Mouse (Mus musculus) E14TG2a.4 (cell line): ENCODE measurements around the gene Zfhx3.

ENCODE experiments used
- H3K27me3 ChIP-seq: 2 replicates; pipeline ENCODE4 v1.6.1; 2014; ENCODE audit warnings: low read length, control low read depth; ENCODE audit not compliant: insufficient read depth
- H3K36me3 ChIP-seq: 2 replicates; pipeline ENCODE4 v1.6.1; 2014; ENCODE audit warnings: low read length, control low read depth; ENCODE audit not compliant: insufficient read depth
- H3K4me1 ChIP-seq: replicated peaks from 2 replicates; pipeline ENCODE4 v1.6.1; 2014; ENCODE audit warnings: low read depth, low read length, control low read depth
- H3K4me3 ChIP-seq: replicated peaks from 2 replicates; pipeline ENCODE4 v1.5.1; 2014; ENCODE audit warnings: mild to moderate bottlenecking, low read length
- H3K9me3 ChIP-seq: 2 replicates; pipeline ENCODE4 v1.6.1; 2014; ENCODE audit warnings: low read length, control low read depth
- CTCF ChIP-seq: conservative IDR thresholded peaks from 2 replicates; pipeline ENCODE4 v1.5.1; 2014; ENCODE audit warnings: low read length
- NANOG ChIP-seq: IDR thresholded peaks from 2 replicates; pipeline ENCODE4 v1.6.1; 2014; ENCODE audit warnings: borderline replicate concordance, low read length, mixed read lengths
- POU5F1 ChIP-seq: IDR thresholded peaks from 2 replicates; pipeline ENCODE4 v1.6.1; 2014; ENCODE audit warnings: low read length, borderline replicate concordance

Gene Zfhx3

DNA sequence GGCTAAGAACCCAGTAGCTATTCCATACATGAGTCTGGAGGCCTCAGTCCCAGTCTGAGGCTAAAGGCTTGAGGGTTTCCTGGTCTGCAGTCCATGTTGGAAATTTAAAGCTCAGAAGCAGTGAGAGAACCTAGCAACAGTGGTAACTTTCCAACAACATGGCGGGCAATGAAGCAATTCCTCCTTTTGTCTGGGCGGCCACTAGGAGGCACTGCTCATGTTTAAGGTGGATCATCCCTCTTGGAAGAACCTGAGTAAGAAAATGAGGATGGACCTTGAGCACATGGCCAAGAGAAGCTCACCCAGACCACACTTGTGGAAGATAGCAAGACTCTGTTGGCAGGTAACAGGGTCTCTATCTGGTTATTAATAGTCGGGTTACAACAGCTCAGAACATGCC lies 527.8 kb downstream of the Zfhx3 start:
- no peak overlapping the region for H3K4me3 ChIP-seq
- no peak for TF ChIP-seq POU5F1
- peak; percentile 45 for TF ChIP-seq CTCF
- no peak for TF ChIP-seq NANOG
- H3K9me3 ChIP-seq, result peaks cover 6% of the 10 kb centered on the region
- no peaks in the 10 kb centered on the region for H3K36me3 ChIP-seq
- no peaks in the 10 kb centered on the region for H3K4me1 ChIP-seq
- no peaks in the 10 kb centered on the region; the same call in 1 of the 2 replicates for H3K27me3 ChIP-seq

DNA sequence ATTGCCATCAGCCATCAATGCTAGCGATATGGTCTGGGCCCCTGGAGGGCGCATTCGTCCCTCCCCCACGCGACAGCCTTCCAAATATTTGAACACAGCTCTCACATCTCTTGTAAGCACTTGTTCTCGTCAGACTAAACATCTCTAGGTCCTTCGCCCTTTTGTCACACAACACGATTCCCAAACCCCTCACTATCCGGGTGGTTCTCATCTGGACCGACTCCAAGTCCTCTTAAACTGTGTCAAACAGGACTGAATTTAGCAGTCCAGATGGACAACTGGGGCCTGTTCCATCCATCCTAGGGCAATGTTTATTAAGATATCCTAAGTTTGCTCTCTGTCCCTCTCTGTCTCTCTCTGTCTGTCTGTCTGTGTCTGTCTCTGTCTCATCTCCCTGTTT lies 532.1 kb downstream of the Zfhx3 start:
- H3K9me3 ChIP-seq, result no peaks in the 10 kb centered on the region
- no peaks in the 10 kb centered on the region; the same call in 1 of the 2 replicates for H3K27me3 ChIP-seq
- no peaks in the 10 kb centered on the region for H3K4me1 ChIP-seq
- TF ChIP-seq CTCF (no peak), POU5F1 (no peak), NANOG (no peak)
- H3K36me3 ChIP-seq, result no peaks in the 10 kb centered on the region
- H3K4me3 ChIP-seq, result no peak overlapping the region

DNA sequence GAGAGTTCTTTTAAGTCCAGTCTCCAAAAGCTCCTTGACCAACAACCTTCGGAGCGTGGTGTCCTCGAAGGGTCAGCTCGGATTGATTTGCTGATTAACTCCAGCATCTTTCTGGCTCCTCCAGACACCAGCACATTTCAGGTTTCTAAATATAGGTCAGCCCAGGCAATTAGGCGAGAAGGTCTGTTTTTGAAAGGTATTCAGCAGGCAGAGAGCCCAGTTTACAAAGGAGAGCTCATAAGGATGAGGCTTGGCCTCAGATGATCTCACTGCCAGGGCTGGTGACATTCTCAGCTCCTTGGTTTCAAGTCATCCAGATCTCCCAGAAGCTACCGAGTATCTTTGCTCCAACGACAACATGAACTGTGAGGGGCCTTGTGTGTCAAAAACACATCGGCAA lies 535.7 kb downstream of the Zfhx3 start:
- no peaks in the 10 kb centered on the region for H3K36me3 ChIP-seq
- no peak for TF ChIP-seq POU5F1
- no peak for TF ChIP-seq NANOG
- no peak for TF ChIP-seq CTCF
- H3K9me3 ChIP-seq, result no peaks in the 10 kb centered on the region
- no peaks in the 10 kb centered on the region for H3K4me1 ChIP-seq
- H3K4me3 ChIP-seq, result no peak overlapping the region
- H3K27me3 ChIP-seq, result peaks cover 7% of the 10 kb centered on the region; the same call in 1 of the 2 replicates

DNA sequence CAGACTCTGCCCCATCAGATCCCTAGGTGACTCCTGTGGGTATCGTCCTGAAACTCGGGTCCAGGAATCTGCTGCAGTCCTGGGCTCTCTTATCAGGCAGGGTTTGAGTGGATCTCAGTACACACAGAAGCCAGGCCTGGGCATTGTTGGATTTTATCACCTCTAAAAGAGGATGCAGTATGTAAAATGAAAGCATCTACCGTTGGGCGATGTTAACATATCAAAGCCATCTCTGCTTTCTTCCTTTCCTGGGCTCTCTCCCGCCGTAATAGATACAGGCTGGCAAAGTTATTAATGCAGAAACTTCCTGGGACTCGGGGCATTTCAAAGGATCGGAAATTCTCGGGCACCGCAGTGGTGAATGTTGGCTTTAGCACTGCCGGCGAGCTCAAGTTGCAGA lies 537.7 kb downstream of the Zfhx3 start:
- TF ChIP-seq POU5F1 (no peak), CTCF (no peak), NANOG (no peak)
- H3K4me1 ChIP-seq, result no peaks in the 10 kb centered on the region
- no peak overlapping the region for H3K4me3 ChIP-seq
- H3K36me3 ChIP-seq, result no peaks in the 10 kb centered on the region
- peaks cover 7% of the 10 kb centered on the region; the same call in 1 of the 2 replicates for H3K27me3 ChIP-seq
- H3K9me3 ChIP-seq, result 0 out of 2 replicates have a peak, but pooled peaks cover 7% of the 10 kb centered on the region

DNA sequence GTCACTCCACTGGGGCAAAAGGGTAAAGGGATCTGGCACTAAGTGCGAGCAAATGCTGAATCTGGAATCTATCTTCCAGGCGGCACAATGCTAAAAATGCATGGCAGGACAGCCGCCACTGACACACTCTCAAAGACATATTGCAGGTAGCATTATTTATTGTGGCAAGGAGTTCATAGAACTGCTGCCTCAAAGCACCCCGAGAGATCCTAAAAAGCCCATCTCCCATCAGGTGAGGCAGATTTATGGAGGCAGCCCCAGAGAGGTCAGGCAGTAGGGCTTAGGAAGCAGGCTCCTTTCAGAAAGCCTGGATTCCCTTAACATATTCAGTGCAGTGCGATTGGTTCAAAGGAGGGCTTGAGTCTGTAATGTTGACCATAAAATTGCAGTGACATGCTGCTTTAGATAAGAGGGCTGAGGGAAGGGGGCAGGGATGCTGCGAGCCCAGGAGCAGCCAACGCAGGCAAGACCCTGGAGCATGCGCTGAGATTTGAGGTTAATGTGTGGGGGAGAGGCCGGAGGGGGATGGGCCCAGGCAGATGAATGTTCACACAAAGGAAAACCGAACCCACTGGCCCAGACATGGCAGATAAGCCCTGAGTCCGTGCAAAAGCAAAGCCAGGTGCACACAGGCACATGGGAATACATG lies 538.8 kb downstream of the Zfhx3 start:
- TF ChIP-seq CTCF (no peak), POU5F1 (no peak)
- peaks cover 7% of the 10 kb centered on the region; the same call in 1 of the 2 replicates for H3K27me3 ChIP-seq
- no peak overlapping the region for H3K4me3 ChIP-seq
- H3K36me3 ChIP-seq, result no peaks in the 10 kb centered on the region
- no peaks in the 10 kb centered on the region for H3K4me1 ChIP-seq
- 0 out of 2 replicates have a peak, but pooled peaks cover 7% of the 10 kb centered on the region for H3K9me3 ChIP-seq

DNA sequence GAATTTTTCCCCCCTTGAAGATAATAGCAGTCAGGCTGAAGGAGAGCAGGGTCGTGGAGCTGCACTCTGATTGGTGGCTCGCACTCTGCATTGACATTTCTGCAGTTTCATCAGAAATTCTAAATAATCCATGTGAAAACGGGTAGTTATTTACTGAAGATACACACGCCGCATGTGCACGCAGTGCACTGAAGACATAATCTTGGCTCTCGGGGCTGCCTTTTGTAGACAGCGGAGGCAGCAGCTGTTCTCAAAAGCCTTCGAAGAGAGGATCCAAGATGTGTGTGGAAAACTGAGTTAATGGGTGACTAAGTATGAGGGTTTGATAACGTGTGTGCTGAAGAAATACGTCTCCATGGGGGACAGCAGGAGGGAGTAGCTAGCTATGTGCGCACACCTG lies 553.7 kb downstream of the Zfhx3 start:
- H3K4me3 ChIP-seq, result no peak overlapping the region
- TF ChIP-seq CTCF, result no peak
- no peak for TF ChIP-seq NANOG
- TF ChIP-seq POU5F1, result no peak
- no peaks in the 10 kb centered on the region for H3K9me3 ChIP-seq
- no peaks in the 10 kb centered on the region for H3K27me3 ChIP-seq
- no peaks in the 10 kb centered on the region for H3K36me3 ChIP-seq
- H3K4me1 ChIP-seq, result no peaks in the 10 kb centered on the region

DNA sequence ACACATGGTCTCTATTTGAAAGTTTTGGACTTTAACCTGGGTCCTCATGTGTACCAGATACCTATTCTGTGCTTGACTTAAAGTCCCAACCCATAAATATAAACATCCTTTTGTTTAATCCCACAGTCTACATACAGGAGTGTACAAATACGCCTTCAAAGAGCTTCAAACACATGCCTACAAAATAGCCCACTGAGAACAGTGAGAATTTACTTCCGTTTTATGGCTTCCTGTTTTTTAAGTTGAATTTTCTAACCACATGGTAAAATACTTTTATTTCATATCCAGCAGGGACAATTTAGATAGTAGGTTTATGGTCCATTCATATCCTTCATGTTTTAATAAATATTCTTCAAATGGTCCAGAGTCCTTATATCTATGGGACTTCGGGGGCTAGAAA lies 564.3 kb downstream of the Zfhx3 start:
- Histone ChIP-seq H3K9me3 (no peaks in the 10 kb centered on the region), H3K4me3 (no peak overlapping the region), H3K4me1 (peaks cover 5% of the 10 kb centered on the region; the same call in 1 of the 2 replicates), H3K36me3 (no peaks in the 10 kb centered on the region), H3K27me3 (no peaks in the 10 kb centered on the region)
- TF ChIP-seq POU5F1 (no peak), NANOG (no peak), CTCF (no peak)

DNA sequence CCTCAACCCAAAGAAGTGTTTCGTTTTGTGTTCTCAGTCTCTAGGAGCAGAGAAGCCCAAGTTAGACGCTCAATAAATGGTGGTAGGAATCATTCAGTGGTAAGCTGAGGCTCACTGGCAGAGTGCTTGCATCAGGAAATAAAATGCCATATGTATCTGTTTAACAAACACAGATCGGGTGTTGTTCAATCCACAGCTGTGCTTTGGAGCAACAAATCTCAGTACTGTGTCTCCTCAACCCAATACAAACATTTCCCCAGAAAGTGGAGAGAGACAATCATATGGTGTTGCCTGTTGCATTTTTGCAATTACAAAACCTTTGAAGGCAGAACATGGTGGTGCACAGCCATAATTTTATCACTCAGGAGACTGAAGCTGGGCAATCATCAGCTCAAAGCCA lies 565.3 kb downstream of the Zfhx3 start:
- Histone ChIP-seq H3K27me3 (no peaks in the 10 kb centered on the region), H3K9me3 (no peaks in the 10 kb centered on the region), H3K4me3 (no peak overlapping the region), H3K36me3 (no peaks in the 10 kb centered on the region), H3K4me1 (peaks cover 5% of the 10 kb centered on the region; the same call in 1 of the 2 replicates)
- no peak for TF ChIP-seq POU5F1

DNA sequence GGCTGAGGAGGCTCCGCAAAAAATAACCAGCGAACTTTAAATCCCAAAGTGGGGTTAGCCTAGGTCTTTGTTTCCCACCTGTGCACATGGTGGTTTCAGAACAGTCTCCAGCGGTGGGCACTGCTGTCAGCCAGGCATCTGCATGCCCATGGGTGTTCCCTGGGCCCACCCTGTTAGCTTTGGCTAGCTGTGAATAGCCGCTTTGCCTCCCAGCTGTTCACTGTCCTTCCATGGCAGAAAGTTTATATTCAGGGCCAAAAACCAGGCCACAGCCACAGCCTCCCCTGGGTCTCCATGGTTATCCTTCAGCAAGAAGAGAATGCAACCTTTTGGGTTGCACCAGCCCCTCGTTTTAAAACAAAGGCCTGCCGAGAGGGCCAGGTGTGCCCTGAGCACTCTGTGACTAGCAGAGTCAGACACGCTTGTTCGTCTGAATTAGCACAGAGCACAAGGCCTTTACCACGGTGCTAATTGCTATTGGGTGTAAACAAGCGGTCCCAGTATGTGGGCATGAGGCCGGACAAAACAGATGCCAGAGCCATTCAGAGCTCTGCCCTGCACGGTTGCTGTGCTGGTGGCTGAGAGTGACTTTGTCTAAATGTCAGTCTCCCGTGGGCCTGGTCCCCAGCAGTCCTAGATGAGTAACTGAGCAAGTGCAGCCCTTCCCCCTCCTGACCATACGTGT lies 568.3 kb downstream of the Zfhx3 start:
- TF ChIP-seq NANOG, result no peak
- no peak for TF ChIP-seq CTCF
- no peak for TF ChIP-seq POU5F1
- Histone ChIP-seq H3K4me3 (no peak overlapping the region), H3K9me3 (no peaks in the 10 kb centered on the region), H3K36me3 (no peaks in the 10 kb centered on the region), H3K27me3 (no peaks in the 10 kb centered on the region), H3K4me1 (peaks cover 5% of the 10 kb centered on the region; the same call in 1 of the 2 replicates)
